Mouse (Mus musculus): ENCODE measurements around the gene Ptch2. TPM values are rescaled to one million over a fixed set of nuclear protein-coding genes. Genes with fewer than 3 reads are reported as not detected.

The Ptch2 gene
- total RNA-seq, 1 experiment, result 28.2 TPM

GRCm38 (mm10) chr4:117096666-117097065 is 791 bp downstream of the Ptch2 start:
- 0 out of 2 replicates have a peak overlapping the region, but pooled peaks have one; percentile 11 for H3K27ac ChIP-seq (ENCODE audit: insufficient read depth, low read depth, low read length, poor library complexity, severe bottlenecking)
- no peaks in the 10 kb centered on the region for H3K9me3 ChIP-seq (ENCODE audit: control insufficient read depth, insufficient read depth, low read depth, low read length)
- H3K9ac ChIP-seq (ENCODE audit: insufficient read depth, low read depth, low read length, poor library complexity, severe bottlenecking), result peak overlapping the region; percentile 84; the same call in 1 of the 2 replicates
- peaks cover 7% of the 10 kb centered on the region; the same call in 1 of the 2 replicates for H3K36me3 ChIP-seq (ENCODE audit: control insufficient read depth, insufficient read depth, low read length, poor library complexity, severe bottlenecking)
- peaks cover 5 to 22% of the 10 kb centered on the region in 2 experiments; a peak in 3 of 4 replicates for H3K4me1 ChIP-seq (ENCODE audit: control insufficient read depth in 2 of 2, insufficient read depth in 2 of 2, low read length in 2 of 2, poor library complexity in 1 of 2)
- peak overlapping the region; percentile 76 to 92 for H3K4me3 ChIP-seq (ENCODE audit: insufficient read depth in 1 of 2, low read depth in 1 of 2, low read length in 2 of 2, poor library complexity in 1 of 2, severe bottlenecking in 1 of 2)
- DNase-seq (ENCODE audit: low read depth, low spot score), result no peak
- TF ChIP-seq ZNF384 (IDR thresholded peaks at IDR 0.05; ENCODE audit: low read depth, low read length) (no peak), CHD2 (IDR thresholded peaks at IDR 0.05; ENCODE audit: low read depth, low read length) (no peak), ZC3H11A (IDR thresholded peaks at IDR 0.05; ENCODE audit: borderline replicate concordance, low read depth, low read length) (no peak), HCFC1 (IDR thresholded peaks at IDR 0.05; ENCODE audit: borderline replicate concordance, insufficient read depth, low read length) (no peak), MAFK (IDR thresholded peaks at IDR 0.05; ENCODE audit: insufficient read depth, low read depth, low read length) (no peak)
- in situ Hi-C loops (cut with MboI; ENCODE audit: low sequenced_read_pairs in 2 of 2, unreplicated experiment in 2 of 2), result no loop called here

- Histone ChIP-seq H3K4me3 (ENCODE audit: insufficient read depth in 1 of 2, low read depth in 1 of 2, low read length in 2 of 2, poor library complexity in 1 of 2, severe bottlenecking in 1 of 2) (no peak overlapping the region; a peak in 1 of 4 replicates), H3K4me1 (ENCODE audit: control insufficient read depth in 2 of 2, insufficient read depth in 2 of 2, low read length in 2 of 2, poor library complexity in 1 of 2) (peaks cover 5 to 23% of the 10 kb centered on the region in 2 experiments; a peak in 3 of 4 replicates), H3K9me3 (ENCODE audit: control insufficient read depth, insufficient read depth, low read depth, low read length) (no peaks in the 10 kb centered on the region), H3K9ac (ENCODE audit: insufficient read depth, low read depth, low read length, poor library complexity, severe bottlenecking) (no peak overlapping the region), H3K27ac (ENCODE audit: insufficient read depth, low read depth, low read length, poor library complexity, severe bottlenecking) (peak overlapping the region; percentile 55; the same call in 1 of the 2 replicates), H3K36me3 (ENCODE audit: control insufficient read depth, insufficient read depth, low read length, poor library complexity, severe bottlenecking) (peaks cover 8% of the 10 kb centered on the region)
- no peak for TF ChIP-seq MAFK (IDR thresholded peaks at IDR 0.05; ENCODE audit: insufficient read depth, low read depth, low read length)
- TF ChIP-seq HCFC1 (IDR thresholded peaks at IDR 0.05; ENCODE audit: borderline replicate concordance, insufficient read depth, low read length), result no peak
- TF ChIP-seq ZC3H11A (IDR thresholded peaks at IDR 0.05; ENCODE audit: borderline replicate concordance, low read depth, low read length), result no peak
- TF ChIP-seq CHD2 (IDR thresholded peaks at IDR 0.05; ENCODE audit: low read depth, low read length), result no peak
- TF ChIP-seq ZNF384 (IDR thresholded peaks at IDR 0.05; ENCODE audit: low read depth, low read length), result no peak
- in situ Hi-C loops (cut with MboI; ENCODE audit: low sequenced_read_pairs in 2 of 2, unreplicated experiment in 2 of 2), result no loop called here
- DNase-seq (ENCODE audit: low read depth, low spot score), result no peak
These were observed 2.3 kb downstream of the Ptch2 start for GRCm38 (mm10) chr4:117097969-117098763.

DNA sequence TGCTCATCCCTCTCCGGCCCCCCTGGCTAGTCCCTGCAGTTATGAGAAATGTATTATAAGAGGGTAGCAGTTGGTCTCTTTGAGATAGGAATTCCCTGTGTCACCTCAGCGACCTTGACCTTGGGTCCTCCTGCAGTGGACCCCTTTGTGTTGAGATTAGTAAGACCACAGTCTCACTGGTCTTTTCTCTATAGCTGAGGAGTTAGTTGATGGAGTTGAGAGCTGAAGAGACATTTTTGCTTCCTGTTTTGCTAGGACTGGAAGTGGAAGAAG is 2.8 kb downstream of the Ptch2 start:
- Histone ChIP-seq H3K9ac (ENCODE audit: insufficient read depth, low read depth, low read length, poor library complexity, severe bottlenecking) (no peak overlapping the region; the same call in 1 of the 2 replicates), H3K9me3 (ENCODE audit: control insufficient read depth, insufficient read depth, low read depth, low read length) (no peaks in the 10 kb centered on the region), H3K27ac (ENCODE audit: insufficient read depth, low read depth, low read length, poor library complexity, severe bottlenecking) (peak overlapping the region; percentile 55; the same call in 1 of the 2 replicates), H3K4me3 (ENCODE audit: insufficient read depth in 1 of 2, low read depth in 1 of 2, low read length in 2 of 2, poor library complexity in 1 of 2, severe bottlenecking in 1 of 2) (no peak overlapping the region), H3K36me3 (ENCODE audit: control insufficient read depth, insufficient read depth, low read length, poor library complexity, severe bottlenecking) (peaks cover 10% of the 10 kb centered on the region), H3K4me1 (ENCODE audit: control insufficient read depth in 2 of 2, insufficient read depth in 2 of 2, low read length in 2 of 2, poor library complexity in 1 of 2) (peaks cover 5 to 27% of the 10 kb centered on the region in 2 experiments; a peak in 3 of 4 replicates)
- TF ChIP-seq CHD2 (IDR thresholded peaks at IDR 0.05; ENCODE audit: low read depth, low read length), result no peak
- TF ChIP-seq ZNF384 (IDR thresholded peaks at IDR 0.05; ENCODE audit: low read depth, low read length), result no peak
- TF ChIP-seq MAFK (IDR thresholded peaks at IDR 0.05; ENCODE audit: insufficient read depth, low read depth, low read length), result no peak
- no peak for TF ChIP-seq ZC3H11A (IDR thresholded peaks at IDR 0.05; ENCODE audit: borderline replicate concordance, low read depth, low read length)
- no peak for TF ChIP-seq HCFC1 (IDR thresholded peaks at IDR 0.05; ENCODE audit: borderline replicate concordance, insufficient read depth, low read length)
- in situ Hi-C loops (cut with MboI; ENCODE audit: low sequenced_read_pairs in 2 of 2, unreplicated experiment in 2 of 2), result no loop called here
- no peak for DNase-seq (ENCODE audit: low read depth, low spot score)

- in situ Hi-C loops (cut with MboI; ENCODE audit: low sequenced_read_pairs in 2 of 2, unreplicated experiment in 2 of 2), result no loop called here
- H3K9me3 ChIP-seq (ENCODE audit: control insufficient read depth, insufficient read depth, low read depth, low read length), result no peaks in the 10 kb centered on the region
- TF ChIP-seq HCFC1 (IDR thresholded peaks at IDR 0.05; ENCODE audit: borderline replicate concordance, insufficient read depth, low read length), result no peak
- peaks cover 10% of the 10 kb centered on the region for H3K36me3 ChIP-seq (ENCODE audit: control insufficient read depth, insufficient read depth, low read length, poor library complexity, severe bottlenecking)
- no peak overlapping the region for H3K4me3 ChIP-seq (ENCODE audit: insufficient read depth in 1 of 2, low read depth in 1 of 2, low read length in 2 of 2, poor library complexity in 1 of 2, severe bottlenecking in 1 of 2)
- no peak overlapping the region for H3K27ac ChIP-seq (ENCODE audit: insufficient read depth, low read depth, low read length, poor library complexity, severe bottlenecking)
- DNase-seq (ENCODE audit: low read depth, low spot score), result no peak
- H3K4me1 ChIP-seq (ENCODE audit: control insufficient read depth in 2 of 2, insufficient read depth in 2 of 2, low read length in 2 of 2, poor library complexity in 1 of 2), result peaks cover 5 to 38% of the 10 kb centered on the region in 2 experiments; a peak in 3 of 4 replicates
- no peak overlapping the region for H3K9ac ChIP-seq (ENCODE audit: insufficient read depth, low read depth, low read length, poor library complexity, severe bottlenecking)
These were observed 4.2 kb downstream of the Ptch2 start for GRCm38 (mm10) chr4:117100036-117100435.
